Comparison of ENCODE assay signal across 10 mouse cellular contexts in the genomic region with DNA sequence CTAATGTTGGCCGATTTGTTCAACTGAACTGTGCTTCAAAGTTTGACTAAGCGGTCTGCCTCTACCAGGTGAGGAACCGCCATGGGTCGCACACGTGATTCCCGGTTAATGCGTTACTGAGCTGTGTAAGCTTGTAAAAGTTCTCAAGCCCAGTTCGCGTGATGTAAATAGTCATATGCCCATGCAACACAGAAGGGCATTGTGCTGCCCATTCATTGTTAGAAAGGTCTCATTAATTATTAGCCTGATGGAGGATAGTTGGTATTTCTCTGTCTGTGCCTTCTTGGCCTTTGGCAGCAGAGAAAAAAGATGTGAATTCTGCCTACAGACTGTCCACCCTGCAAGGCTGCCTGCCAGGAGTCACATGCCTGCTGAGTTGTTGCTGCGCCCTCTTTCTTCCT. TPM values are rescaled to one million over a fixed set of nuclear protein-coding genes. Genes with fewer than 3 reads are reported as not detected.
DNase-seq lines count a peak whose midpoint lies in the region; ATAC-seq and TF ChIP-seq lines count a peak whose summit lies in the region.
"Had no signal": no experiment of that assay in that cellular context is flagged by ENCODE, and none has a peak within 500 bp of the region (broad histone marks: within the 10 kb centered on the region; RNA-seq: fewer than 3 reads in every experiment).

No protein-coding gene starts in this region.

- 76% methylated on average over 10 of the region's 10 CpGs for WGBS in lung, embryonic 14.5 days
- WGBS in forebrain, embryonic 14.5 days: 68% methylated on average over 10 of the region's 10 CpGs
- WGBS in intestine, embryonic 16.5 days: 58% methylated on average over 10 of the region's 10 CpGs

- DNase-seq in lung, embryonic 14.5 days: peak; percentile 4
- DNase-seq in lung, postnatal 36 days: no peak
- DNase-seq in forebrain, embryonic 14.5 days (ENCODE audit: low spot score): no peak
- peak; percentile 45 for DNase-seq in mesoderm, embryonic 11.5 days (ENCODE audit: low read depth, low spot score)
- DNase-seq in T-cell, adult 2 months (ENCODE audit: low spot score): no peak
- DNase-seq: cerebellum, postnatal 14 days had no signal

- no peak; the same call in 1 of the 2 replicates for ATAC-seq in lung, embryonic 14.5 days (ENCODE audit: insufficient read depth)
- ATAC-seq in forebrain, embryonic 14.5 days: no peak
- peak; percentile 81 for ATAC-seq in intestine, embryonic 16.5 days
- ATAC-seq in megakaryocyte-erythroid progenitor cell, adult 5-6 weeks (replicated peaks; ENCODE audit: low FRiP score, low TSS enrichment, poor library complexity, severe bottlenecking): no peak

- no peaks in the 10 kb centered on the region for H3K27me3 ChIP-seq in lung, embryonic 14.5 days (ENCODE audit: insufficient read depth, low read length)
- H3K27me3 ChIP-seq in forebrain, embryonic 14.5 days (replicated peaks; ENCODE audit: control insufficient read depth, insufficient read depth, low read length): no peaks in the 10 kb centered on the region
- H3K27me3 ChIP-seq in intestine, embryonic 16.5 days (replicated peaks; ENCODE audit: control insufficient read depth, insufficient read depth, low read length): no peaks in the 10 kb centered on the region
- H3K27me3 ChIP-seq: limb, embryonic 15.5 days; midbrain, embryonic 12.5 days had no signal

- H3K9me3 ChIP-seq in lung, embryonic 14.5 days (ENCODE audit: low read depth, low read length): no peaks in the 10 kb centered on the region
- no peaks in the 10 kb centered on the region for H3K9me3 ChIP-seq in forebrain, embryonic 14.5 days (replicated peaks; ENCODE audit: control insufficient read depth, low read length)
- no peaks in the 10 kb centered on the region for H3K9me3 ChIP-seq in intestine, embryonic 16.5 days (ENCODE audit: control insufficient read depth, low read length)
- H3K9me3 ChIP-seq: limb, embryonic 15.5 days; midbrain, embryonic 12.5 days had no signal

- H3K27ac ChIP-seq in lung, embryonic 14.5 days (ENCODE audit: low read depth): no peak overlapping the region
- H3K27ac ChIP-seq in forebrain, embryonic 14.5 days (ENCODE audit: low read depth, low read length): peak overlapping the region; percentile 54; the same call in 1 of the 2 replicates
- no peak overlapping the region for H3K27ac ChIP-seq in intestine, embryonic 16.5 days (ENCODE audit: low read length)
- H3K27ac ChIP-seq: limb, embryonic 15.5 days; midbrain, embryonic 12.5 days had no signal

- TF ChIP-seq CTCF in lung, embryonic 14.5 days (IDR thresholded peaks at IDR 0.05; ENCODE audit: low read depth): no peak

- H3K36me3 ChIP-seq in lung, embryonic 14.5 days (ENCODE audit: insufficient read depth): no peaks in the 10 kb centered on the region
- no peaks in the 10 kb centered on the region for H3K36me3 ChIP-seq in forebrain, embryonic 14.5 days (ENCODE audit: control insufficient read depth, insufficient read depth, low read length)
- no peaks in the 10 kb centered on the region for H3K36me3 ChIP-seq in intestine, embryonic 16.5 days (ENCODE audit: control insufficient read depth, insufficient read depth, low read length)
- H3K36me3 ChIP-seq: limb, embryonic 15.5 days; midbrain, embryonic 12.5 days had no signal

- H3K4me3 ChIP-seq in lung, embryonic 14.5 days (ENCODE audit: low read depth, low read length): no peak overlapping the region
- H3K4me3 ChIP-seq in forebrain, embryonic 14.5 days (ENCODE audit: low read depth, low read length): no peak overlapping the region
- H3K4me3 ChIP-seq in intestine, embryonic 16.5 days (ENCODE audit: low read length): no peak overlapping the region
- H3K4me3 ChIP-seq: limb, embryonic 15.5 days; midbrain, embryonic 12.5 days had no signal

- H3K9ac ChIP-seq in lung, embryonic 14.5 days: no peak overlapping the region
- H3K9ac ChIP-seq in forebrain, embryonic 14.5 days (ENCODE audit: low read length): no peak overlapping the region
- no peak overlapping the region for H3K9ac ChIP-seq in intestine, embryonic 16.5 days (ENCODE audit: low read depth, low read length)
- H3K9ac ChIP-seq: limb, embryonic 15.5 days; midbrain, embryonic 12.5 days had no signal

- H3K4me1 ChIP-seq in lung, embryonic 14.5 days (ENCODE audit: insufficient read depth): no peaks in the 10 kb centered on the region
- peaks cover 28% of the 10 kb centered on the region for H3K4me1 ChIP-seq in forebrain, embryonic 14.5 days (ENCODE audit: control insufficient read depth, insufficient read depth, low read length)
- H3K4me1 ChIP-seq in intestine, embryonic 16.5 days (ENCODE audit: control insufficient read depth, insufficient read depth, low read length): peaks cover 6% of the 10 kb centered on the region
- H3K4me1 ChIP-seq: limb, embryonic 15.5 days had no signal

- no peak overlapping the region for H3K4me2 ChIP-seq in lung, embryonic 14.5 days
- H3K4me2 ChIP-seq in forebrain, embryonic 14.5 days (ENCODE audit: low read length): no peak overlapping the region
- H3K4me2 ChIP-seq in intestine, embryonic 16.5 days (ENCODE audit: low read depth, low read length): no peak overlapping the region
- H3K4me2 ChIP-seq: limb, embryonic 15.5 days; midbrain, embryonic 12.5 days had no signal

RNA-seq across cellular contexts. Expression of gene Igsf11, which starts 53.1 kb away (rescaled TPM):
- 0.12 and 0.18 TPM in 2 replicates for polyA plus RNA-seq in lung, embryonic 14.5 days (2014; fragmentation: Nextera tagmentation; extraction: Ambion mirVana)
- polyA plus RNA-seq in forebrain, embryonic 14.5 days (2014; fragmentation: Nextera tagmentation; extraction: Ambion mirVana): 1.7 and 2.0 TPM in 2 replicates
- polyA plus RNA-seq in intestine, embryonic 16.5 days (2015; fragmentation: Nextera tagmentation; extraction: Ambion mirVana): 0.81 and 1.2 TPM in 2 replicates
- not detected in 2 replicates for total RNA-seq in megakaryocyte-erythroid progenitor cell, adult 5-6 weeks (2014; fragmentation: Nextera tagmentation)
- not detected in 2 replicates for total RNA-seq in megakaryocyte-erythroid progenitor cell, adult 5-6 weeks (2017)

Comparison
In these comparisons a context has a peak if more than half of its experiments do, and no peak if none do; other contexts are left out.
1. DNase-seq: peak in lung, embryonic 14.5 days (single experiment) and mesoderm, embryonic 11.5 days (single experiment); none in lung, postnatal 36 days (single experiment), forebrain, embryonic 14.5 days (single experiment) and T-cell, adult 2 months (single experiment).